Mouse (Mus musculus) embryonic facial prominence, embryonic 11.5 days (tissue): ENCODE data around the gene Slc29a1. TPM values are rescaled to one million over a fixed set of nuclear protein-coding genes. Genes with fewer than 3 reads are reported as not detected.

Experiments
- ATAC-seq: fragments of 200-750 bp; cut with Nextera tagmentation; replicated peaks from 2 replicates; pipeline ENCODE4 v1.8.0; 2017; ENCODE audit warnings: low read depth; ENCODE audit not compliant: insufficient number of reproducible peaks, low FRiP score, low TSS enrichment
- DNase-seq: peaks from one replicate; pipeline ENCODE4 v3.0.0-alpha.2; 2015; ENCODE audit warnings: low spot score
- H3K27ac ChIP-seq: fragments of 300-500 bp; sonication (generic); replicated peaks from 2 replicates; pipeline ENCODE4 v1.5.1; 2014; ENCODE audit warnings: mild to moderate bottlenecking, low read depth, low read length, control low read depth
- H3K27me3 ChIP-seq: fragments of 300-500 bp; sonication (generic); 2 replicates; pipeline ENCODE4 v1.6.1; 2014; ENCODE audit warnings: mild to moderate bottlenecking, low read length, moderate library complexity, mixed read lengths; ENCODE audit not compliant: control insufficient read depth, insufficient read depth
- H3K36me3 ChIP-seq: fragments of 300-500 bp; sonication (generic); replicated peaks from 2 replicates; pipeline ENCODE4 v1.6.1; 2014; ENCODE audit warnings: low read depth, mild to moderate bottlenecking, low read length, moderate library complexity, mixed read lengths; ENCODE audit not compliant: control insufficient read depth, insufficient read depth
- H3K4me1 ChIP-seq: fragments of 300-500 bp; sonication (generic); 2 replicates; pipeline ENCODE4 v1.6.1; 2014; ENCODE audit warnings: low read length, mixed read lengths; ENCODE audit not compliant: control insufficient read depth, insufficient read depth
- H3K4me2 ChIP-seq: fragments of 300-500 bp; sonication (generic); 2 replicates; pipeline ENCODE4 v1.6.1; 2014; ENCODE audit warnings: low read depth, mild to moderate bottlenecking, control low read depth, low read length, moderate library complexity
- H3K4me3 ChIP-seq: fragments of 300-500 bp; sonication (generic); 2 replicates; pipeline ENCODE4 v1.5.1; 2014; ENCODE audit warnings: low read depth, low read length, control low read depth
- H3K9ac ChIP-seq: fragments of 300-500 bp; sonication (generic); replicated peaks from 2 replicates; pipeline ENCODE4 v1.6.1; 2014; ENCODE audit warnings: mild to moderate bottlenecking, control low read depth, low read length
- H3K9me3 ChIP-seq: fragments of 300-500 bp; sonication (generic); replicated peaks from 2 replicates; pipeline ENCODE4 v1.6.1; 2016; ENCODE audit warnings: mild to moderate bottlenecking, low read length, inconsistent platforms, mixed read lengths; ENCODE audit not compliant: control insufficient read depth
- WGBS: fragments of 180-500 bp; shearing (Covaris S2); extraction: QIAGEN DNeasy Blood & Tissue Kit; methylation state at CpG from one replicate; pipeline ENCODE4 v1.1.7; 2014; 5-methylcytosine and 5-hydroxymethylcytosine counted together
- polyA plus RNA-seq: library from polyadenylated mRNA; unstranded; fragments of >200 nt; fragmentation: Nextera tagmentation; extraction: Ambion mirVana; gene quantifications from 2 replicates; pipeline ENCODE4 v1.2.1, GENCODE M21; 2014

Gene Slc29a1
- polyA plus RNA-seq = 52.5 and 58.9 TPM in 2 replicates

DNA sequence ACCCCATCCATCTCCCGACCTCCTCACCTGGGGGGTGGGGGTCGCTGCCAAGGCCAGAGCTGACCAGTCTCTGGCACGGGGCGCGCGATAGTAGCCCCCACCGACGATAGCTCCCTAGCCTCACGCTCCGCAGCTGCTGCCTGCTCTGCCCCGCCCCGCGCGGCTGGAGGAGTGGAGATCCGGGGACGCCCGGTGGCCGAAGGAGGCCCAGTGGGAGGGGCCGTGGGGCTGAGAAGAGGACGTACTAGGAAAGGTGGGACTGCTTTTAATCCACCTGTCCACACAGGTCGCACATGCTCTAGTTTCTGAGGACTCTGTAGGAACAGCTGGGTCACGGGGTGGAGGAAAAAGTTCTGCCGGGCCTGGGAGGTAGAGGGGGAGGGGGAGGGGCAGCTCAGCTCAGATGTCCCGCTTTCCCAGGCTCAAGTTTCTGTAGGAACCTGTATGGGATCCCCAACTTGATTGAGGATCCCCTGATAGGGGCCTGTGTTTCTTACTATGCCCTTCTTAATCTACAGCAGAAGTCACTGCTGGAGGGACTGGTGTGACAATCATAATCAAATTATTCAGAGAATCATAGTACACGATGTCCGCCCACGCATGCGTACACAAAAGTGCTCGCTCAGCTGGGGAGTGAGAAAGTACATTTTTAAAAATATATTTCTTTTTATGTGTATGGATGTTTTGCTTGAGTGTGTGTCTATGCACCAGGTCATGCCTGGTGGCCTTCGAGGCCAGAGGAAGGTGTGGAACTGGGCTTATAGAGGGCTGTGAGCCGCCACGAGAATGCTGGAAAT, at the start of gene Slc29a1:
Slc29a1 (minus strand) TSS at position 161 of the 797 bp plus-strand sequence.
- Histone ChIP-seq H3K27me3 (peaks cover 6% of the 10 kb centered on the region; the same call in 1 of the 2 replicates), H3K4me1 (peaks cover 17% of the 10 kb centered on the region), H3K4me3 (peak within 1 kb of the TSS; percentile 18), H3K27ac (0 out of 2 replicates have a peak within 1 kb of the TSS, but pooled peaks have one; percentile 13), H3K4me2 (peak within 1 kb of the TSS; percentile 85), H3K36me3 (no peaks in the 10 kb centered on the region), H3K9me3 (no peaks in the 10 kb centered on the region), H3K9ac (peak within 1 kb of the TSS; percentile 37)
- no peak for DNase-seq
- 12% methylated on average over 32 of the region's 32 CpGs for WGBS
- peak; percentile 12; the same call in 1 of the 2 replicates for ATAC-seq

DNA sequence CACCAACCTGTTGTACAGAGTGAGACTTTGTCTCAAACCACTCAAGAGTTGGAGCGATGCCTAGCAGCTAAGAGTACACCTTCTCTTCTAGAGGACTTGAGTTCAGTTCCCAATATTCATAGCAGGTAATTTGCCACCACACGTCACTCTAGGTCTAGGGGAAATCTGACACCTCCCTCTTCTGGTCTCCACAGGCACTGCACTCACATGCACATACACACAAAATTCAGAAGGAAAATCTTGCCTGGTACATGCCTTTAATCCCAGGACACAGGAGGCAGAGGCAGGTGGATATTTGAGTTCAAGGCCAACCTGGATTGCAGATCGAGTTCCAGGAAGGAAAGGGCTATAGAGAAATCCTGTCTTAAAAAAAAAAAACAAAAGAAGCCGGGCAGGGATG, 44.8 kb upstream of the Slc29a1 start:
- Histone ChIP-seq H3K4me3 (no peak overlapping the region), H3K4me2 (no peak overlapping the region), H3K4me1 (no peaks in the 10 kb centered on the region), H3K27ac (no peak overlapping the region), H3K9me3 (no peaks in the 10 kb centered on the region), H3K27me3 (no peaks in the 10 kb centered on the region), H3K36me3 (no peaks in the 10 kb centered on the region), H3K9ac (no peak overlapping the region)
- DNase-seq (no peak), ATAC-seq (no peak)
- WGBS = 92% methylated on average over 4 of the region's 4 CpGs

DNA sequence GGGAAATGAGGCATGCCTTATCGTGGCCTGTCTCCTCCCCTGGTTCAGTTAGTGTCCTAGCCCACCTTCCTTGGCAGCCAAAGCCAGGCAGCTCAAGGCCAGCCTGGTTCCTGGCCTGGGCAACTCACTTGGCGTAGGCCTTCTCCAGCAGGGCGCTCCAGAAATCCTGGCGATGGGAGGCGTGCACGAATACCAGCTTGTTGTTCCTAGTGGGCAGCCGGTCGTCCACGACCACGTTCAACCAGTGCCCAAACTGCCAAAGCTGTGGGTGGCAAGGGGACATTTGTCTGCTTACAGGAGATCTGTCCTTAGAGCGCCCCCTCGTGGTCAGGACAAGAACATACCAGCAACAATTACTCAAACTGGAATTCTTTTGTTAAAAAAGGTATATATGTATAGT, 43.3 kb upstream of the Slc29a1 start:
- H3K4me3 ChIP-seq = no peak overlapping the region
- H3K27ac ChIP-seq = no peak overlapping the region
- 22% methylated on average over 12 of the region's 12 CpGs for WGBS
- H3K9ac ChIP-seq = no peak overlapping the region
- no peaks in the 10 kb centered on the region for H3K27me3 ChIP-seq
- H3K36me3 ChIP-seq = no peaks in the 10 kb centered on the region
- ATAC-seq (no peak), DNase-seq (peak; percentile 80)
- H3K9me3 ChIP-seq = no peaks in the 10 kb centered on the region
- H3K4me1 ChIP-seq = no peaks in the 10 kb centered on the region
- H3K4me2 ChIP-seq = no peak overlapping the region

- ATAC-seq (no peak), DNase-seq (no peak)
- Histone ChIP-seq H3K27me3 (no peaks in the 10 kb centered on the region), H3K4me2 (no peak overlapping the region), H3K4me1 (no peaks in the 10 kb centered on the region), H3K27ac (no peak overlapping the region), H3K9ac (no peak overlapping the region), H3K9me3 (no peaks in the 10 kb centered on the region), H3K4me3 (no peak overlapping the region), H3K36me3 (no peaks in the 10 kb centered on the region)
- WGBS = 91% methylated on average over 8 of the region's 8 CpGs
Observed at GRCm38 (mm10) chr17:45641981-45642380, 42.6 kb upstream of the Slc29a1 start.

- H3K4me2 ChIP-seq = no peak overlapping the region
- H3K4me1 ChIP-seq = no peaks in the 10 kb centered on the region
- no peaks in the 10 kb centered on the region for H3K36me3 ChIP-seq
- no peak for ATAC-seq
- H3K27ac ChIP-seq = no peak overlapping the region
- H3K4me3 ChIP-seq = no peak overlapping the region
- WGBS = 77% methylated on average over 16 of the region's 16 CpGs
- DNase-seq = no peak
- no peak overlapping the region for H3K9ac ChIP-seq
- no peaks in the 10 kb centered on the region for H3K27me3 ChIP-seq
- no peaks in the 10 kb centered on the region for H3K9me3 ChIP-seq
Observed at GRCm38 (mm10) chr17:45638596-45639295, 39.3 kb upstream of the Slc29a1 start.

DNA sequence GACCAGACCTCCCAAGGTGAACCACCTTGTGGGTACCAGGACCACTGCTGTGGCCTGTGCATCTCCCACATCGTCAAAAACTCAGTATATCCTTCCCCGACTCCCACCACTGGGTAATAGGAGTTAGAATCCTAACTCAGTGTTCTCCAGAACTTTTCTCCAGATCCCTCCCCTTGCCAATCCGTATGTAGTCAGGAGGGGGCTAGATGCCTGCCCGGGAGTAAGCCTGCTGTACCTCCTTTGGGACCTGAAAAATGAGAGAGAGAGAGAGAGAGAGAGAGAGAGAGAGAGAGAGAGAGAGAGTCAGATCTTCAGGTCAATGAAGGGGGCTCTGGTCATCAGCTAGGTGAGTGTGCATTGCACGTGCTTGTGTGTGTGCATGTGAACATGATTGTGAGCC, 34.6 kb upstream of the Slc29a1 start:
- Histone ChIP-seq H3K27me3 (no peaks in the 10 kb centered on the region), H3K9ac (no peak overlapping the region), H3K36me3 (no peaks in the 10 kb centered on the region), H3K4me2 (no peak overlapping the region), H3K27ac (no peak overlapping the region), H3K4me3 (no peak overlapping the region), H3K9me3 (no peaks in the 10 kb centered on the region), H3K4me1 (no peaks in the 10 kb centered on the region)
- DNase-seq (no peak), ATAC-seq (no peak)
- 80% methylated on average over 5 of the region's 5 CpGs for WGBS

DNA sequence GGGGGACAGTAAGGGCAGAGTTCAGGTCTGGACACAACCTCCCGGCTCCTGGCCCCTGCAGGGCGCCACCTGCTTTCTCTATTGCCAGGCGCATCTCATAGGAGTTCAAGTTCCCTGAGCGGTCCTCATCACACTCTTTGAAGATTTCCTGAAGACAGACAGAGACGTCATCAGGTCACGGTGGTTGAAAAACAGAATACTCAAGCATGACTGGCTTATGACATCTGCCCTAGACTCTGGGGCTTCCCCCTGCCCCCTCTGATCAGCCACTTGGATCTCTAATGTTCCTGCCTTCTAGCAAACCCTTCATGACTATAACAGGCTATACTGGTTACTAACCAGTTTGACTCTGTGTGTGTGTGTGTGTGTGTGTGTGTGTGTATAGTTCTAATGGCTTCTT, 32.5 kb upstream of the Slc29a1 start:
- Histone ChIP-seq H3K27me3 (no peaks in the 10 kb centered on the region), H3K4me3 (no peak overlapping the region), H3K9me3 (no peaks in the 10 kb centered on the region), H3K9ac (no peak overlapping the region), H3K4me1 (no peaks in the 10 kb centered on the region), H3K36me3 (no peaks in the 10 kb centered on the region), H3K27ac (no peak overlapping the region), H3K4me2 (no peak overlapping the region)
- no peak for DNase-seq
- WGBS = 72% methylated on average over 6 of the region's 6 CpGs
- ATAC-seq = no peak

- no peak overlapping the region for H3K4me2 ChIP-seq
- H3K9me3 ChIP-seq = no peaks in the 10 kb centered on the region
- H3K36me3 ChIP-seq = no peaks in the 10 kb centered on the region
- H3K27me3 ChIP-seq = no peaks in the 10 kb centered on the region
- H3K4me3 ChIP-seq = no peak overlapping the region; the same call in 1 of the 2 replicates
- no peak overlapping the region for H3K9ac ChIP-seq
- 55% methylated on average over 3 of the region's 3 CpGs for WGBS
- no peaks in the 10 kb centered on the region for H3K4me1 ChIP-seq
- ATAC-seq (no peak), DNase-seq (no peak)
- no peak overlapping the region for H3K27ac ChIP-seq
Observed at GRCm38 (mm10) chr17:45630992-45631391, 31.6 kb upstream of the Slc29a1 start.
